In genomic region chr2:35461971-35462787, GRCm38 (mm10) we compare ENCODE assay signal across 7 mouse cellular contexts. TPM values are rescaled to one million over a fixed set of nuclear protein-coding genes. Genes with fewer than 3 reads are reported as not detected.
A peak's percentile ranks its signal among the peaks of the same experiment; 100 is the strongest.
DNase-seq lines count a peak whose midpoint lies in the region; ATAC-seq and TF ChIP-seq lines count a peak whose summit lies in the region.

No protein-coding gene starts in this region.

- H3K79me2 ChIP-seq in CH12.LX (replicated peaks; ENCODE audit: control insufficient read depth, extremely low read depth, insufficient read depth, poor library complexity, severe bottlenecking): peaks cover 30% of the 10 kb centered on the region

- in situ Hi-C loops in CH12.LX (cut with MboI; ENCODE audit: low pct_ligation_motif_present, low pct_unique_long_range_greater_than_20kb, low sequenced_read_pairs): loop anchor here (5.0 kb wide), 1 partner anchor 35 kb away; no protein-coding TSS in a partner anchor

- peaks cover 7% of the 10 kb centered on the region for H3K9me3 ChIP-seq in CH12.LX (replicated peaks; ENCODE audit: low read length)
- H3K9me3 ChIP-seq in embryonic facial prominence, embryonic 14.5 days (ENCODE audit: control insufficient read depth, low read length): 0 out of 2 replicates have a peak, but pooled peaks cover 3% of the 10 kb centered on the region
- no peaks in the 10 kb centered on the region for H3K9me3 ChIP-seq in hindbrain, embryonic 14.5 days (ENCODE audit: control insufficient read depth, low read length)
- no peaks in the 10 kb centered on the region for H3K9me3 ChIP-seq in stomach, embryonic 15.5 days

- no peak for TF ChIP-seq POLR2A in CH12.LX (IDR thresholded peaks at IDR 0.05; ENCODE audit: low read depth, low read length)

- dilution Hi-C loops in CH12.LX (cut with MboI; ENCODE audit: extremely low pct_ligation_motif_present, extremely low pct_unique_long_range_greater_than_20kb, low sequenced_read_pairs): no loop called here

- H3K27me3 ChIP-seq in CH12.LX (replicated peaks): no peaks in the 10 kb centered on the region
- no peaks in the 10 kb centered on the region for H3K27me3 ChIP-seq in embryonic facial prominence, embryonic 14.5 days (replicated peaks; ENCODE audit: control insufficient read depth, insufficient read depth, low read length)
- H3K27me3 ChIP-seq in hindbrain, embryonic 14.5 days (ENCODE audit: control insufficient read depth, insufficient read depth, low read length): peaks cover 21% of the 10 kb centered on the region
- H3K27me3 ChIP-seq in stomach, embryonic 15.5 days (replicated peaks): no peaks in the 10 kb centered on the region

- peak overlapping the region; percentile 89 for H3K27ac ChIP-seq in CH12.LX (ENCODE audit: insufficient read depth, low read depth)
- peak overlapping the region; percentile 67 for H3K27ac ChIP-seq in embryonic facial prominence, embryonic 14.5 days (replicated peaks; ENCODE audit: low read depth, low read length)
- 0 out of 2 replicates have a peak overlapping the region, but pooled peaks have one; percentile 12 for H3K27ac ChIP-seq in hindbrain, embryonic 14.5 days
- H3K27ac ChIP-seq in stomach, embryonic 15.5 days: peak overlapping the region; percentile 69

- under 1% methylated on average over 44 of the region's 52 CpGs for WGBS in embryonic facial prominence, embryonic 14.5 days
- WGBS in hindbrain, embryonic 14.5 days: under 1% methylated on average over 48 of the region's 52 CpGs
- WGBS in stomach, embryonic 15.5 days: under 1% methylated on average over 52 of the region's 52 CpGs

- DNase-seq in A20 (ENCODE audit: low read depth, low spot score) (peak; percentile 70), CH12.LX (ENCODE audit: extremely low read depth) (no peak)
- DNase-seq in embryonic facial prominence, embryonic 14.5 days (ENCODE audit: low spot score): no peak
- no peak for DNase-seq in hindbrain, embryonic 14.5 days (ENCODE audit: low spot score)
- peak; percentile 62 for DNase-seq in lung, postnatal 10 days
- DNase-seq in T-cell, adult 2 months (ENCODE audit: low spot score): no peak

- H3K4me2 ChIP-seq in CH12.LX (ENCODE audit: insufficient read depth, low read depth, poor library complexity, severe bottlenecking): peak overlapping the region; percentile 93
- peak overlapping the region; percentile 94 for H3K4me2 ChIP-seq in embryonic facial prominence, embryonic 14.5 days (ENCODE audit: low read depth, low read length)
- peak overlapping the region; percentile 96 for H3K4me2 ChIP-seq in hindbrain, embryonic 14.5 days (replicated peaks)
- H3K4me2 ChIP-seq in stomach, embryonic 15.5 days: peak overlapping the region; percentile 90

- no peak for TF ChIP-seq CTCF in CH12.LX (conservative IDR thresholded peaks at IDR 0.05 in 1 of 2, IDR thresholded peaks at IDR 0.05 in 1 of 2; ENCODE audit: low read depth in 2 of 2, low read length in 2 of 2)

- H3K36me3 ChIP-seq in CH12.LX (replicated peaks in 1 of 2; ENCODE audit: control insufficient read depth in 1 of 2, insufficient read depth in 1 of 2, low read length in 1 of 2): peaks cover 2 to 12% of the 10 kb centered on the region in 2 experiments
- no peaks in the 10 kb centered on the region for H3K36me3 ChIP-seq in embryonic facial prominence, embryonic 14.5 days (ENCODE audit: control insufficient read depth, insufficient read depth, low read length)
- H3K36me3 ChIP-seq in hindbrain, embryonic 14.5 days (replicated peaks; ENCODE audit: control insufficient read depth, insufficient read depth): no peaks in the 10 kb centered on the region
- no peaks in the 10 kb centered on the region for H3K36me3 ChIP-seq in stomach, embryonic 15.5 days

- H3K9ac ChIP-seq in CH12.LX (ENCODE audit: insufficient read depth, low read depth): peak overlapping the region; percentile 78
- H3K9ac ChIP-seq in embryonic facial prominence, embryonic 14.5 days (ENCODE audit: low read depth, low read length): peak overlapping the region; percentile 79
- peak overlapping the region; percentile 68 for H3K9ac ChIP-seq in hindbrain, embryonic 14.5 days
- H3K9ac ChIP-seq in stomach, embryonic 15.5 days: peak overlapping the region; percentile 48

- peak; percentile 44 for ATAC-seq in embryonic facial prominence, embryonic 14.5 days (ENCODE audit: low read depth)
- peak; percentile 56 for ATAC-seq in hindbrain, embryonic 14.5 days (ENCODE audit: low FRiP score)
- peak; percentile 52; the same call in 1 of the 2 replicates for ATAC-seq in stomach, embryonic 15.5 days (ENCODE audit: insufficient read depth, low FRiP score, low read depth)

- TF ChIP-seq RAD21 in CH12.LX (IDR thresholded peaks at IDR 0.05; ENCODE audit: low read depth, low read length): no peak

- H3K4me3 ChIP-seq in CH12.LX (replicated peaks in 1 of 3; ENCODE audit: low read depth in 2 of 3, low read length in 2 of 3, poor library complexity in 1 of 3): peak overlapping the region; percentile 71 to 84 (median 78)
- peak overlapping the region; percentile 57 for H3K4me3 ChIP-seq in embryonic facial prominence, embryonic 14.5 days (ENCODE audit: low read depth, low read length)
- peak overlapping the region; percentile 55 for H3K4me3 ChIP-seq in hindbrain, embryonic 14.5 days (replicated peaks; ENCODE audit: low read length)
- H3K4me3 ChIP-seq in stomach, embryonic 15.5 days (replicated peaks): peak overlapping the region; percentile 43

- TF ChIP-seq EP300 in CH12.LX (IDR thresholded peaks at IDR 0.05; ENCODE audit: low read length): no peak

- peaks cover 3 to 35% of the 10 kb centered on the region in 2 experiments; a peak in 3 of 4 replicates for H3K4me1 ChIP-seq in CH12.LX (ENCODE audit: control insufficient read depth in 1 of 2, insufficient read depth in 2 of 2)
- H3K4me1 ChIP-seq in embryonic facial prominence, embryonic 14.5 days (ENCODE audit: control insufficient read depth, insufficient read depth, low read length): peaks cover 27% of the 10 kb centered on the region; the same call in 1 of the 2 replicates
- peaks cover 10% of the 10 kb centered on the region; the same call in 1 of the 2 replicates for H3K4me1 ChIP-seq in hindbrain, embryonic 14.5 days (replicated peaks; ENCODE audit: control insufficient read depth, insufficient read depth, low read length)
- peaks cover 6% of the 10 kb centered on the region; the same call in 1 of the 2 replicates for H3K4me1 ChIP-seq in stomach, embryonic 15.5 days

TF ChIP-seq in CH12.LX, 34 proteins besides CTCF, POLR2A, EP300 and RAD21:
- TF ChIP-seq ZNF384 (IDR thresholded peaks at IDR 0.05; ENCODE audit: low read depth, low read length) (peak; percentile 31; the same call in 1 of the 2 replicates), BHLHE40 (IDR thresholded peaks at IDR 0.05; ENCODE audit: low read depth, low read length) (peak; percentile 91), NRF1 (IDR thresholded peaks at IDR 0.05; ENCODE audit: low read depth, low read length) (no peak)

RNA-seq across cellular contexts. Expression of gene Ggta1, which starts 0.9 kb away (rescaled TPM):
- total RNA-seq in CH12.LX (2012; rRNA removed) (55.8 and 67.2 TPM in 2 replicates), CH12.LX (2014; rRNA removed) (46.9 and 52.0 TPM in 2 replicates)
- polyA plus RNA-seq in CH12.LX (2012; ENCODE audit: insufficient read length, low read depth): 38.4 and 40.5 TPM in 2 replicates
- 32.5 and 35.7 TPM in 2 replicates for polyA plus RNA-seq in embryonic facial prominence, embryonic 14.5 days (2014; fragmentation: Nextera tagmentation; extraction: Ambion mirVana)
- polyA plus RNA-seq in hindbrain, embryonic 14.5 days (2014; fragmentation: Nextera tagmentation; extraction: Ambion mirVana): 7.8 and 8.4 TPM in 2 replicates
- 26.7 and 28.6 TPM in 2 replicates for polyA plus RNA-seq in stomach, embryonic 15.5 days (2015; fragmentation: Nextera tagmentation; extraction: Ambion mirVana)

Comparison
In these comparisons a context has a peak if more than half of its experiments do, and no peak if none do; other contexts are left out.
1. DNase-seq: peak in A20 (single experiment) and lung, postnatal 10 days (single experiment); none in CH12.LX (single experiment), embryonic facial prominence, embryonic 14.5 days (single experiment), hindbrain, embryonic 14.5 days (single experiment) and T-cell, adult 2 months (single experiment).
2. H3K27ac ChIP-seq: peak in every context shown above with its lines; median percentile 89 in CH12.LX; 69 in stomach, embryonic 15.5 days; 67 in embryonic facial prominence, embryonic 14.5 days; 12 in hindbrain, embryonic 14.5 days.
3. Peak in every context shown above with its lines, with median percentiles within 50 percentile points of each other: H3K4me2 ChIP-seq, H3K4me3 ChIP-seq, H3K9ac ChIP-seq and ATAC-seq.